Mouse (Mus musculus) kidney, adult 9 months (tissue): Measurements from ENCODE around the gene Gimap5.

Source experiments
- DNase-seq: peaks from one replicate; pipeline ENCODE4 v3.0.0; 2022

Gimap5 gene

GRCm38 (mm10) chr6:48745959-48746889 is at the start of gene Gimap5:
Gimap5 (plus strand) TSS chr6:48746197.
- peak; percentile 78 for DNase-seq

- no peak for DNase-seq
These were observed 49.0 kb upstream of the Gimap5 start for GRCm38 (mm10) chr6:48696830-48697554.

- no peak for DNase-seq
These were observed 48.5 kb upstream of the Gimap5 start for GRCm38 (mm10) chr6:48697555-48697930.

DNA sequence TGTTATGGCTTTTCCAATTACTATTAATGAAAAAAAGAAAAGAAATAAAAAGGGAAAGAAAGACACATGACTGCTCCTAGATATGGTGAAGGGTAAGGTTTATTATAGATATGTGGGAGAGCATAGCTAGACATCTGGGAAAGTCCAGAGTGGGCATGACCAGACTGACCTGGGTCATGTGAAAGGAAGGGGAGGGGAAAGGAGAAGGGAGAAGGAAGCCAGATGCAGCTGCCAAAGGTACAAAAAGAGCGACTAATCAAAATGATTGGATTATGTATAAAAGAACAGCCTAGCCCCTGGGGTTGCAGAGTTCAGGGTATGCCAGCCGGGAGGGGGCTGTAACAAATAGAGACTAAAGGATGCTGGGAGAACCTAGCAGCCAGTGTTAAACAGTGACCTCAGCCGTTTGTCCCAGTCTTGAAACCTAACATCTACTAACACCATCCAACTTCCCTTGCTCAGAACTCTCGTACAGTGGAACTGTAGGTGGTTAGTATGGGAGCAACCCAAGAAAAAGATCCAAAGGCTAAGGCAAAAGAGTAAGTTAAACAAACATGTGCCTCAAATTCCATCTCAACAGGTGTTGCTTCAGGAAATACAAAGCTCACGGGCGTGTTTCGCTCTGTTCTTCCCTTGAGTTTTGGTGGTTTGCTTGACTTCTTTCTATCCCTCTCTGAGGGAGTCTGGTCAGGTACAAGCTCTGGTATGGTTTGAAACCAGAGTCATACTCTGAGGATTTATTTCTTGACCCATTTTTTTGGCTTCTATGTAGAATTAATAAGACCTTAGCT is 47.7 kb upstream of the Gimap5 start:
- DNase-seq, result no peak

DNA sequence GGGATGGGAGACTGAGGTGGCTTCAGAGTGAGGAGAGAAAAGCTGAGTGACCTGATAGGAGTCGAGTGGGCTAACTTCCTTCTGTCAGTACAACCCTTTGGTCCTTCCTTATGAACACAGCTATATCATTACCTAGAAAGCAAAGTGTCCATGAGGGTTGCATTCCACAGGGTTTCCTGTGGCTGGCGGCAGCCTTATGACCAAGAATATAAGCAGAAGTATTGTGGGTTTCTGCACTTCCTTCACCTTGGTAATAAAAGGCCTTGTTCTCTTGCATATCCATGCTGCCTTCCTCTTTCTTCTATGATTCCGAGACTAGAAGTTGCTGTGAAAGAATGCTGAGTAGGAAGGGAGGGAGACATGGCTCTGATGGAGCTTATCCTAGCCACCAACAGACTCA is 47.1 kb upstream of the Gimap5 start:
- no peak for DNase-seq

- peak; percentile 77 for DNase-seq
These were observed 45.5 kb upstream of the Gimap5 start for GRCm38 (mm10) chr6:48700251-48701075.

- no peak for DNase-seq
These were observed 43.9 kb upstream of the Gimap5 start for GRCm38 (mm10) chr6:48702146-48702545.

DNA sequence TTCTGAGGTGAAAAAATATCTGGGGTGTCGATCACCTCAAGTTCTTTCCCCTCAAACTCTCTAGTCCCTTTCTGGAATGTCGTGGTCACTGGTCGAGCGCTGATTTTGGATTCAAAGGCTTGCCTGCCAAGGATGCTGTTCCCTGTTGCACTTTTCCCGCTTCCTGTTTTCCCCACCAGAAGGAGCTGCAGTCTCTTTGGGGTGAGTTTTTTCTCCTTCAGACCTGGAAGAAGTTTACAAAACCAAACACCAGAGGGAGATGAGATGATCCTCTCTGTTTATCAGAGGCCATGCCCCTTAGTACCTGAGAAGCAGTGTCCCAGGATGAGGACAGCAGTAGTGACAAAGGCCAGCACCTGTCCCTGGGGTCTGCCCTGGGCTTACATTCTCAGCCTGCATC is 43.4 kb upstream of the Gimap5 start:
- DNase-seq, result peak; percentile 42

- DNase-seq, result no peak
These were observed 41.9 kb upstream of the Gimap5 start for GRCm38 (mm10) chr6:48704146-48704545.

- DNase-seq, result no peak
These were observed 39.9 kb upstream of the Gimap5 start for GRCm38 (mm10) chr6:48706130-48706529.

GRCm38 (mm10) chr6:48718455-48718854 is 27.5 kb upstream of the Gimap5 start, which contains the start of the genes Gm28053 and Gimap7:
Gm28053 (plus strand) TSS chr6:48718607.
Gimap7 (plus strand) TSS chr6:48718621.
- DNase-seq, result no peak

DNA sequence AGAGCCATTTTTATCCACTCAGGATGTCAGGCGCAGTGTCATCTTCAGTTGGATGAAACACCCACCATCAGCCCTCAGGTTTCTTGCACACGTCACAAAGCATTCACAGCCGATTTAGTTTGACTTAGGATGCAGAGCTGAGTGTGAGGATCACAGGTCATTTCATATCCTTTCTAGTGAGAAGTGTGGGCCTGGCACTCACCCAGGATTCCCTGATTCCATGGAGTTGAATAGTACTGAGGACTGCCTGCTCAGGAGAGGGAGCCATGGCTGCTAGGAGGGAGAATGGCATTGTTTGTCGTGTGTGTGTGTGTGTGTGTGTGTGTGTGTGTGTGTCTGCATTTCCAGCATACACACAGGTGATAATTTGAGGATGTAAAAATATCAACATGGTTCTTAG is 25.7 kb upstream of the Gimap5 start:
- DNase-seq, result no peak

GRCm38 (mm10) chr6:48723468-48723867 is 22.5 kb upstream of the Gimap5 start:
- DNase-seq, result no peak

- DNase-seq, result peak; percentile 97
These were observed 20.5 kb upstream of the Gimap5 start for GRCm38 (mm10) chr6:48725476-48725875.

DNA sequence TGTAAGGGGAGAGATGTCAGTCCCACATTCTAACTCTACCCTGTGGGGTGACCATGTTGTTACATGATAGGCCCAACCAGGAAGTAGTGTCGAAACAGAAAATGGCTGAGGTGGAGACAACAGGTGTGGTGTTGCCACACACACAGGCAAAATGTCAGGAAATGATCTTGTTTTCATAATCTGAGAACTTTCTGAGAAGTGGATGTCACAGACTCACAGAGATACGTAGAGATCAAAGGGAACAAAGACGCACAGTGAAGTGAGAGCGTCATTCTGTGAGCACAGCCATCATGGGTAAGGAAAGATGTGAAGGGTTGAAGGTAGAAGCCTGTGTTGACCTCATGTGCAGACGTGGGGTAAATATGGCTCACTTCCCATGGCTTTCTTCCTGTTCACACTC is 18.2 kb upstream of the Gimap5 start:
- no peak for DNase-seq

- no peak for DNase-seq
These were observed 13.1 kb upstream of the Gimap5 start for GRCm38 (mm10) chr6:48732864-48733304.

DNA sequence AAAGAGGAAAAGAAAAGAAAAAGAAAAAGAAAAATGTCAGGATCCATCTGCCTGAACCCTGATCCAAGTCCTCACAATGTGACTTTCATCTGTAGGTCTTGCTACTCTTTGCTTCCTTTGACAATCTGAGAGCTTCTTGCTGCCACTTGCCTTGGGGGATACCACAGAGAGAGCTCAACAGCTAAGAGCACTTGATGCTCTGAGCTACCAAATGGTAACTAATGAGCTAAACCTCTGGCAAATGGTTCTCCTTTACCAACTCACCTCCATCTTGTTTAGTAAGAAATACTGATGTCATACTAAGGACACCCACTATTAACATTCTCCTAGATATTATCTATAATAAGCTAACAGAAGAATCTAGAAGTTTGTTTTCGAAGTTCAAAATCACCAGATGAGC is 12.3 kb upstream of the Gimap5 start:
- no peak for DNase-seq

GRCm38 (mm10) chr6:48737053-48737452 is 8.9 kb upstream of the Gimap5 start:
- DNase-seq, result no peak

DNA sequence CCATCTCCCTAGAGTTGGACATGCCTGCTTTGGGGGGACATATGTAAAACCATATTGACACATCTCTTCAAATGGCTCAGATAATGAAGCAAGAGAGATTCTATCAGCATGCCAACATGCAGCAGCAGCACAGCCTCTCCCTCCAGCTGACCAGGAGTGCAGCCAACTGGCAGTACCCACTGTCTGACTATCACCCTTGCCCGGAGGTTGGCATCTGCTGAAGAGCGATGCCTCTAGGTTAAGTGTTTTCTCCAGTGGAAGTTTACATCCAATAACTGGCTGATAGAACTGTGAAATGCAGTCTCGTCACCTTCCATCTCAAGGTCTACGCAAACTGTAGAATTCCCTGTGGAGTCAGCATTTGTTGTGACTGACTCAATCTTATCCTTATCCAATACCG is 8.3 kb upstream of the Gimap5 start:
- no peak for DNase-seq

DNA sequence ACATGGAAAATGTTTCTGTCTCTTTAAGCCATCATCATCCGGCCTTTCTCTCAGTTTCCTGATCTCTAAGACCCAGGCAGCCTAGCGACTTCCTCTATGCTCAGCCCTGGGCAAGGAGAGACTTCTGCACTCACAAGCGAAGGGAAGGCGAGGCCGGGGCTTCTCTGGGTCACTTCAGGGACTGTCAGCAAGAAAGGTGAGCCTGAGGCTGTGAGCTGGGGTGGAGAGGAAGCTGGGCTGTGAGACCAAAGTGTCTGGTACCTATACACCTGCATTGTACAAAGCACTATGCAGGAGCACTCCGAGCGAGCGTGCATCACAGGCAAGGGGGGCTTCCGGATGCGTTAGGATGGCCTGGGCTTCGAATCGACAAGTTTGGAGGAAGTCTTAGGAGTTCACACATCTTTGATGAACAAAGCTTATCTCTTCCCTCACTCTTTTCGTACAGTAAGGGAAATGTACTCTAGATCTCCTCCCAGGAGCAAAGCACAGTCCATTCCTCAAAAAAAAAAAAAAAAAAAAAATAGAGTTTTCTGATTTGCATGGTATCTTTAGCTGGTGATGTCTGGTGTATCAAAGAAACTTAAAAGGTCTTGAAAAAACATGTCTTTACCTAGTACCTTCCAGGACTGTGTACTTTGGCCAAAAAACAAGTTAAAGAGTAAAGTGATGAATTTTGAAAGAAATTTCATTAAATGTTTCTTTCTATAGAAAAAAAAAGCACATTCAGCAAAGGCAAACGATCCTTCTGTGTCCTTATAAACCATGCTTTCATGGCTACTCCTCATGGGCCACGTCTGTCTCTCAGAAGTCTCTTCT is 6.8 kb upstream of the Gimap5 start, which contains the start of gene Gimap1:
Gene Gimap1, plus strand, starts transcription at position 94 of the 819 bp plus-strand sequence.
- DNase-seq, result peak; percentile 55

- DNase-seq, result no peak
These were observed 6.3 kb upstream of the Gimap5 start for GRCm38 (mm10) chr6:48739780-48740055.
